Mouse (Mus musculus): ENCODE results near the gene Prss53.

Gene Prss53

GRCm38 (mm10) chr7:127890798-127891197 is at the start of gene Prss53:
TSS of gene Prss53 (minus strand) at chr7:127890970.
- in situ Hi-C loops (cut with MboI, MseI): no loop called here

- in situ Hi-C loops (cut with MboI, MseI): no loop called here
Observed at GRCm38 (mm10) chr7:127936216-127936884, 45.6 kb upstream of the Prss53 start.

GRCm38 (mm10) chr7:127935748-127936159 is 45.0 kb upstream of the Prss53 start:
- in situ Hi-C loops (cut with MboI, MseI): no loop called here

GRCm38 (mm10) chr7:127935028-127935722 is 44.4 kb upstream of the Prss53 start:
- in situ Hi-C loops (cut with MboI, MseI): no loop called here

GRCm38 (mm10) chr7:127934075-127934474 is 43.3 kb upstream of the Prss53 start:
- in situ Hi-C loops (cut with MboI, MseI): no loop called here

- in situ Hi-C loops (cut with MboI, MseI): no loop called here
Observed at GRCm38 (mm10) chr7:127932273-127933031, 41.7 kb upstream of the Prss53 start.

GRCm38 (mm10) chr7:127931351-127932135 is 40.8 kb upstream of the Prss53 start:
- in situ Hi-C loops (cut with MboI, MseI): no loop called here

GRCm38 (mm10) chr7:127930636-127931035 is 39.9 kb upstream of the Prss53 start:
- in situ Hi-C loops (cut with MboI, MseI): no loop called here

GRCm38 (mm10) chr7:127929923-127930322 is 39.2 kb upstream of the Prss53 start, which contains the start of gene Prss8:
TSS of gene Prss8 (minus strand) at chr7:127930104.
- in situ Hi-C loops (cut with MboI, MseI): no loop called here

- in situ Hi-C loops (cut with MboI, MseI): no loop called here
Observed at GRCm38 (mm10) chr7:127928596-127928995, 37.8 kb upstream of the Prss53 start.

GRCm38 (mm10) chr7:127927726-127928125 is 37.0 kb upstream of the Prss53 start:
- in situ Hi-C loops (cut with MboI, MseI): no loop called here

- in situ Hi-C loops (cut with MboI, MseI): no loop called here
Observed at GRCm38 (mm10) chr7:127926846-127927245, 36.1 kb upstream of the Prss53 start.

- in situ Hi-C loops (cut with MboI, MseI): no loop called here
Observed at GRCm38 (mm10) chr7:127926066-127926465, 35.3 kb upstream of the Prss53 start.

- in situ Hi-C loops (cut with MboI, MseI): no loop called here
Observed at GRCm38 (mm10) chr7:127925252-127925651, 34.5 kb upstream of the Prss53 start.

- in situ Hi-C loops (cut with MboI, MseI): loop anchor here (5.0 kb wide), 1 partner anchor 39 kb away; no protein-coding TSS in a partner anchor
Observed at GRCm38 (mm10) chr7:127923714-127924113, 32.9 kb upstream of the Prss53 start.

- in situ Hi-C loops (cut with MboI, MseI): loop anchor here (5.0 kb wide), 1 partner anchor 40 kb away; no protein-coding TSS in a partner anchor
Observed at GRCm38 (mm10) chr7:127922451-127923275, 31.9 kb upstream of the Prss53 start.

- in situ Hi-C loops (cut with MboI, MseI): loop anchor here (5.0 kb wide), 1 partner anchor 41 kb away; no protein-coding TSS in a partner anchor
Observed at GRCm38 (mm10) chr7:127921516-127921915, 30.7 kb upstream of the Prss53 start.

- in situ Hi-C loops (cut with MboI, MseI): no loop called here
Observed at GRCm38 (mm10) chr7:127919290-127919689, 28.5 kb upstream of the Prss53 start.

GRCm38 (mm10) chr7:127918203-127918602 is 27.4 kb upstream of the Prss53 start:
- in situ Hi-C loops (cut with MboI, MseI): no loop called here

GRCm38 (mm10) chr7:127915293-127915692 is 24.5 kb upstream of the Prss53 start:
- in situ Hi-C loops (cut with MboI, MseI): no loop called here

Measured in T-helper 2 cell (primary cell).